8 mouse cellular contexts compared by ENCODE assay signal in genomic region chr2:35679812-35680672, GRCm38 (mm10).
DNase-seq lines count a peak whose midpoint lies in the region; ATAC-seq lines count a peak whose summit lies in the region.

No protein-coding gene starts in this region.

- H3K27ac ChIP-seq in midbrain, embryonic 13.5 days, result peak overlapping the region; percentile 19; the same call in 1 of the 2 replicates
- no peak overlapping the region; the same call in 1 of the 2 replicates for H3K27ac ChIP-seq in midbrain, embryonic 16.5 days (ENCODE audit: low read length)

- no peak for ATAC-seq in midbrain, embryonic 13.5 days
- no peak for ATAC-seq in midbrain, embryonic 16.5 days
- ATAC-seq in hematopoietic stem cell, adult 5-6 weeks (replicated peaks in 1 of 2; ENCODE audit: insufficient read depth in 1 of 2, low FRiP score in 2 of 2, low TSS enrichment in 1 of 2, low read depth in 1 of 2, poor library complexity in 2 of 2, severe bottlenecking in 2 of 2), result peak; percentile 83 to 86

- H3K9me3 ChIP-seq in midbrain, embryonic 13.5 days, result no peaks in the 10 kb centered on the region
- no peaks in the 10 kb centered on the region for H3K9me3 ChIP-seq in midbrain, embryonic 16.5 days (replicated peaks; ENCODE audit: control insufficient read depth, low read length, poor library complexity, severe bottlenecking)

- DNase-seq in c-Kit-positive CD71-negative TER-119-negative erythroid progenitor cells, embryonic 14.5 days (ENCODE audit: low read depth), result peak; percentile 63
- peak; percentile 70 for DNase-seq in liver
- peak; percentile 55 to 70 for DNase-seq in natural killer cell, adult 2 months (ENCODE audit: low spot score in 2 of 2)
- DNase-seq in right cerebral cortex, postnatal 10 days (ENCODE audit: low spot score in 2 of 2), result no peak
- no peak for DNase-seq in cerebellum, postnatal 25 days

- H3K27me3 ChIP-seq in midbrain, embryonic 13.5 days, result no peaks in the 10 kb centered on the region
- H3K27me3 ChIP-seq in midbrain, embryonic 16.5 days (ENCODE audit: control insufficient read depth, insufficient read depth, low read depth, low read length), result no peaks in the 10 kb centered on the region

- WGBS in midbrain, embryonic 13.5 days, result 28% methylated on average over 10 of the region's 10 CpGs
- WGBS in midbrain, embryonic 16.5 days, result 22% methylated on average over 10 of the region's 10 CpGs

- no peak overlapping the region for H3K4me3 ChIP-seq in midbrain, embryonic 13.5 days (replicated peaks)
- no peak overlapping the region for H3K4me3 ChIP-seq in midbrain, embryonic 16.5 days (ENCODE audit: low read depth, low read length)

- peaks cover 95% of the 10 kb centered on the region for H3K4me1 ChIP-seq in midbrain, embryonic 13.5 days (replicated peaks)
- H3K4me1 ChIP-seq in midbrain, embryonic 16.5 days (ENCODE audit: control insufficient read depth, insufficient read depth, low read length), result peaks cover 73% of the 10 kb centered on the region

- no peaks in the 10 kb centered on the region for H3K36me3 ChIP-seq in midbrain, embryonic 13.5 days
- no peaks in the 10 kb centered on the region for H3K36me3 ChIP-seq in midbrain, embryonic 16.5 days (ENCODE audit: control insufficient read depth, insufficient read depth, low read length)

- H3K9ac ChIP-seq in midbrain, embryonic 13.5 days (replicated peaks), result no peak overlapping the region
- H3K9ac ChIP-seq in midbrain, embryonic 16.5 days (ENCODE audit: low read depth, low read length), result no peak overlapping the region

- H3K4me2 ChIP-seq in midbrain, embryonic 13.5 days (replicated peaks), result no peak overlapping the region
- H3K4me2 ChIP-seq in midbrain, embryonic 16.5 days (ENCODE audit: low read length), result no peak overlapping the region

Comparison
In these comparisons a context has a peak if more than half of its experiments do, and no peak if none do; other contexts are left out.
1. ATAC-seq: peak in hematopoietic stem cell, adult 5-6 weeks (2 of 2); none in midbrain, embryonic 13.5 days (single experiment) and midbrain, embryonic 16.5 days (single experiment).
2. DNase-seq: peak in c-Kit-positive CD71-negative TER-119-negative erythroid progenitor cells, embryonic 14.5 days (single experiment), liver (single experiment) and natural killer cell, adult 2 months (2 of 2); none in right cerebral cortex, postnatal 10 days (0 of 2) and cerebellum, postnatal 25 days (0 of 2).